Mouse (Mus musculus) ES-E14 (cell line): ENCODE results near the gene Btg1. TPM values are rescaled to one million over a fixed set of nuclear protein-coding genes. Genes with fewer than 3 reads are reported as not detected.
A peak's percentile ranks its signal among the peaks of the same experiment; 100 is the strongest.

ENCODE experiments used
- DNase-seq: peaks from one replicate; pipeline ENCODE4 v3.0.0-alpha.2; 2013; ENCODE audit warnings: low read depth, low spot score
- H3K27ac ChIP-seq: 2 replicates; pipeline ENCODE4 v1.5.1; 2012; ENCODE audit warnings: low read depth, mild to moderate bottlenecking, low read length, moderate library complexity, mixed read lengths; ENCODE audit not compliant: poor library complexity, insufficient read depth, severe bottlenecking
- H3K36me3 ChIP-seq: 2 replicates; pipeline ENCODE4 v1.6.1; 2012; ENCODE audit warnings: mild to moderate bottlenecking, low read length, moderate library complexity, mixed read lengths; ENCODE audit not compliant: control insufficient read depth, poor library complexity, insufficient read depth, severe bottlenecking
- H3K4me1 ChIP-seq, 2 experiments: fragments of 150-350 bp in 1 of 2; sonication (generic) in 1 of 2; 2 replicates each; pipeline ENCODE4 v1.6.1; 2012; ENCODE audit warnings: low read length in 2 of 2, mild to moderate bottlenecking in 1 of 2, mixed read lengths in 1 of 2; ENCODE audit not compliant: control insufficient read depth in 2 of 2, insufficient read depth in 2 of 2, poor library complexity in 1 of 2
- H3K4me3 ChIP-seq, 2 experiments: fragments of 150-350 bp in 1 of 2; sonication (generic) in 1 of 2; 2 replicates each; pipeline ENCODE4 v1.5.1; 2012; ENCODE audit warnings: low read length in 2 of 2, low read depth in 1 of 2, mild to moderate bottlenecking in 1 of 2, mixed read lengths in 1 of 2; ENCODE audit not compliant: insufficient read depth in 1 of 2, poor library complexity in 1 of 2, severe bottlenecking in 1 of 2
- H3K9ac ChIP-seq: 2 replicates; pipeline ENCODE4 v1.6.1; 2012; ENCODE audit warnings: low read depth, mild to moderate bottlenecking, low read length, mixed read lengths; ENCODE audit not compliant: poor library complexity, insufficient read depth, severe bottlenecking
- H3K9me3 ChIP-seq: fragments of 150-350 bp; sonication (generic); 2 replicates; pipeline ENCODE4 v1.6.1; 2012; ENCODE audit warnings: low read depth, mild to moderate bottlenecking, low read length; ENCODE audit not compliant: control insufficient read depth, insufficient read depth
- CHD2 ChIP-seq: IDR thresholded peaks from 2 replicates; pipeline ENCODE4 v1.6.1; 2014; ENCODE audit warnings: mild to moderate bottlenecking, low read depth, low read length, inconsistent platforms
- HCFC1 ChIP-seq: IDR thresholded peaks from 2 replicates; pipeline ENCODE4 v1.6.1; 2012; ENCODE audit warnings: low read length, inconsistent platforms, borderline replicate concordance; ENCODE audit not compliant: insufficient read depth
- MAFK ChIP-seq: IDR thresholded peaks from 2 replicates; pipeline ENCODE4 v1.6.1; 2014; ENCODE audit warnings: mild to moderate bottlenecking, low read depth, low read length, inconsistent platforms; ENCODE audit not compliant: insufficient read depth
- ZC3H11A ChIP-seq: IDR thresholded peaks from 2 replicates; pipeline ENCODE4 v1.6.1; 2012; ENCODE audit warnings: low read depth, mild to moderate bottlenecking, inconsistent platforms, low read length, borderline replicate concordance
- ZNF384 ChIP-seq: IDR thresholded peaks from 2 replicates; pipeline ENCODE4 v1.6.1; 2012; ENCODE audit warnings: low read depth, low read length, inconsistent platforms
- in situ Hi-C, 2 experiments: fragments of 600-800 bp; cut with MboI; formaldehyde crosslinking; loops; one replicate each; pipeline ENCODE4 v1.15.1; 2025; ENCODE audit warnings: low sequenced_read_pairs in 2 of 2, inconsistent platforms in 1 of 2; ENCODE audit not compliant: unreplicated experiment in 2 of 2
- total RNA-seq: library from RNA; depleted of rRNA; stranded (reverse); fragments of 300-350 nt; gene quantifications from 2 replicates; pipeline ENCODE4 v1.2.3, GENCODE M21; 2012; rRNA removed

The Btg1 gene
- total RNA-seq, result 16.1 and 22.0 TPM in 2 replicates

DNA sequence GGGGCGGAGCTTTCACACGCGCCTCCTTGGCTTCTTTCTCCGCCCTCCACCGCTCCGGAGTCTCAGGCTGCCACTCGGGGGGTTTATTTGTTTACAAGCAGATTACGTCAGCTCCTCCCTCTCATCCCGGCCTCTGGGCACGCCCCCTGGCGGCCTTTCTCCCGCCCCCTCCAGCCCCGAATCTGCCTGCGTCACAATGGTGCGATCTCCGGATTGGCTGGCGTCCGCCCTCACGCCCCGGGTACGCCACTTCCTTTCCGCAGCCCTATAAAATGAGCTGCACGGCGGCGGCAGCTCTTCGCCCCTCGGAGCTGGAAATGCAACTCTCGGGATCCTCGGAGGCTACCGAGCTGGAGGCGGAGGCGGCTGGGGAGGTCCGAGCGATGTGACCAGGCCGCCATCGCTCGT, at the start of gene Btg1:
Btg1 (plus strand) TSS at position 298 of the 408 bp plus-strand sequence.
- H3K36me3 ChIP-seq, result peaks cover 7% of the 10 kb centered on the region
- peak within 1 kb of the TSS; percentile 96 for H3K4me3 ChIP-seq
- DNase-seq, result peak; percentile 98
- no peaks in the 10 kb centered on the region for H3K9me3 ChIP-seq
- peak within 1 kb of the TSS; percentile 90 for H3K9ac ChIP-seq
- peaks cover 0 to 6% of the 10 kb centered on the region in 2 experiments; a peak in 3 of 4 replicates for H3K4me1 ChIP-seq
- H3K27ac ChIP-seq, result no peak within 1 kb of the TSS
- no peak for TF ChIP-seq ZC3H11A
- TF ChIP-seq MAFK, result no peak
- TF ChIP-seq HCFC1, result peak; percentile 55
- TF ChIP-seq CHD2, result no peak
- TF ChIP-seq ZNF384, result no peak
- in situ Hi-C loops, result no loop called here

DNA sequence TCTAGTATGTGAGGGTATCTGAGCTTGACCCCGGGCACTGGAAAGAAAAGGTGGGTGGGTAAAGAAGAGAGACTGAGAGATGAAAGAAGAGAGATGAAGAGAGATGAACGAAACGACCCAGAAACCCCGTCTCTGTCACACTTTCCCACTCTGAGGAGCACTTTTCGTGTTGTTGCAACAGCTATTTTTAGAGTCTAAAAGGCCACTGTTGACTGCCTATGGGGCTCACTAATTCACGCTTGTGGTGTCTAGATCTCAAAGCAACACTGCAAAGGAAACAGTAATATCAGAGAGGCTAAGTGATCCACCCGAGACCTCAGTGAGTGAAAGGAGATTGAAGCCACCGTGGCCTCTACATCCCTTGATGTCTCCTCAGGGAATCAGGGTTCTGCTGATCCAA, 47.3 kb upstream of the Btg1 start:
- Histone ChIP-seq H3K9me3 (no peaks in the 10 kb centered on the region), H3K9ac (no peak overlapping the region), H3K4me3 (no peak overlapping the region), H3K4me1 (no peaks in the 10 kb centered on the region), H3K36me3 (no peaks in the 10 kb centered on the region), H3K27ac (no peak overlapping the region)
- TF ChIP-seq MAFK, result no peak
- TF ChIP-seq ZC3H11A, result no peak
- no peak for TF ChIP-seq HCFC1
- no peak for TF ChIP-seq ZNF384
- TF ChIP-seq CHD2, result no peak
- no peak for DNase-seq
- in situ Hi-C loops, result no loop called here

DNA sequence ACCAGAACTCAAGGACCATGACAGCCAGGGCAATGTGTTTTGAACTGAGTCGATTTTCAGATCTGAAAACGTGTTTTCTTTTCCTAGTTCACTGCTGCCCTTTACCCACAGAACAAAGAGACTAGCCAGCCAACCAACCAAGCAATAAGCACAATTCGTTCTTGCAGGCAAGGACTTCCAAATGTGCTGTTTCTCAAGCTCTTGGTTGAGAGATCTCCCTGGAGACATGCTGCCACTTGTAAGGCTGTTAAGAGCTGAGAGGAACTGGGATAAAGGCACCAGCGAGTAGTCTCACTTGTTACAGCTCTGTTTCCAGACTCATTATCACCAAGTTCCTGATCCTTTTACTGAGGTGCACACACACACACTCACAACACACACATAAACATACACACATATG, 45.6 kb upstream of the Btg1 start:
- no peak overlapping the region for H3K4me3 ChIP-seq
- DNase-seq, result no peak
- TF ChIP-seq MAFK (no peak), CHD2 (no peak), HCFC1 (no peak), ZNF384 (no peak), ZC3H11A (no peak)
- H3K9me3 ChIP-seq, result no peaks in the 10 kb centered on the region
- in situ Hi-C loops, result no loop called here
- H3K36me3 ChIP-seq, result no peaks in the 10 kb centered on the region
- H3K27ac ChIP-seq, result no peak overlapping the region
- H3K9ac ChIP-seq, result no peak overlapping the region
- no peaks in the 10 kb centered on the region for H3K4me1 ChIP-seq

DNA sequence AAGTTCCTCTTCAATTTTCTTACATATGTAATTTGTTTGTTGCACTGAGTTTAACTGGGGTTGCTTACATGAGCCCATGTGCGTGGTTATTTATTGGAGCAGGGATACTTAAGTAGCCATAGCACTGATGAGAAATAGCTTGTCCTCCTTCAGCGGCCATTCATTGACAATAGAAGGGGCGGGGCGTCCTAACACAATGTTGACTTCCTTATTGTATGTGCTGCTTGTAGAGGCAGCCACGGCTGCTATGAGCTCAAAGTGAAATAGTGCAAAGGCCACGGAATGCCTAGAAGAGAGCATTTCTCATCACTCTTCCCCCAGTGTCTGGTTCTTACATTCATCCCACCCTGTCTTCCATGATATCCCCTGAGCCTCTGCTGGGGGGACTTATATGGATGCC, 42.0 kb upstream of the Btg1 start:
- no peak for DNase-seq
- TF ChIP-seq CHD2, result no peak
- TF ChIP-seq ZNF384, result no peak
- no peak for TF ChIP-seq ZC3H11A
- no peak for TF ChIP-seq HCFC1
- TF ChIP-seq MAFK, result no peak
- Histone ChIP-seq H3K9me3 (no peaks in the 10 kb centered on the region), H3K36me3 (no peaks in the 10 kb centered on the region), H3K4me1 (no peaks in the 10 kb centered on the region), H3K4me3 (no peak overlapping the region), H3K27ac (no peak overlapping the region), H3K9ac (no peak overlapping the region)
- in situ Hi-C loops, result no loop called here

DNA sequence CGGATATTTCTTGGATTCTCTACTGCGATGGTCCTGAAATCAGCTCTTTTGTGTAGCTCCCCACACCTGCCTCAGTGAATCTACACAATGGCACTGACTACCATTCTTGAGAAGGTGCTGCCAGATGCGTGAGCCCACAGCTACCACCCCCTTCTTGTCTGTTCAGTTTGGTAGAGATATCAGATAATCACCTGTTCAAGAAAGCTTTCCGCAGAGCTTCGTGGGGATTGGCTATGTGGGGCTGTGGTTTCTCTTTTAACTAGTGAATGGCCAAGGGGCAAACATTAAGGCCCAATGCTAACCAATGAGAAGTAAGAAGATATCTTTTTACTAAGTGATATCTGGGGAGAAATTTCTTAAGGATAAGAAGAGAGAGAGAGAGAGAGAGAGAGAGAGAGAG, 41.5 kb upstream of the Btg1 start:
- no peak for DNase-seq
- Histone ChIP-seq H3K36me3 (no peaks in the 10 kb centered on the region), H3K27ac (no peak overlapping the region), H3K9me3 (no peaks in the 10 kb centered on the region), H3K4me1 (no peaks in the 10 kb centered on the region), H3K4me3 (no peak overlapping the region), H3K9ac (no peak overlapping the region)
- in situ Hi-C loops, result no loop called here
- TF ChIP-seq MAFK (no peak), HCFC1 (no peak), ZC3H11A (no peak), CHD2 (no peak), ZNF384 (no peak)
